Mouse (Mus musculus) limb, embryonic 15.5 days (tissue): Measurements from ENCODE around the gene E130208F15Rik. TPM values are rescaled to one million over a fixed set of nuclear protein-coding genes. Genes with fewer than 3 reads are reported as not detected.
A peak's percentile ranks its signal among the peaks of the same experiment; 100 is the strongest.

Experiments
- ATAC-seq: fragments of 200-750 bp; cut with Nextera tagmentation; 2 replicates; pipeline ENCODE4 v1.8.0; 2017; ENCODE audit warnings: low read depth, moderate TSS enrichment; ENCODE audit not compliant: insufficient number of reproducible peaks, low FRiP score, low TSS enrichment
- H3K27ac ChIP-seq: fragments of 300-500 bp; sonication (generic); 2 replicates; pipeline ENCODE4 v1.5.1; 2015; ENCODE audit warnings: moderate library complexity, mild to moderate bottlenecking, inconsistent platforms
- H3K27me3 ChIP-seq: fragments of 300-500 bp; sonication (generic); 2 replicates; pipeline ENCODE4 v1.6.1; 2015; ENCODE audit warnings: inconsistent platforms
- H3K36me3 ChIP-seq: fragments of 300-500 bp; sonication (generic); 2 replicates; pipeline ENCODE4 v1.6.1; 2015; ENCODE audit warnings: inconsistent platforms
- H3K4me1 ChIP-seq: fragments of 300-500 bp; sonication (generic); 2 replicates; pipeline ENCODE4 v1.6.1; 2015; ENCODE audit warnings: inconsistent platforms
- H3K4me2 ChIP-seq: fragments of 300-500 bp; sonication (generic); 2 replicates; pipeline ENCODE4 v1.6.1; 2015; ENCODE audit warnings: mild to moderate bottlenecking, inconsistent platforms
- H3K4me3 ChIP-seq: fragments of 300-500 bp; sonication (generic); 2 replicates; pipeline ENCODE4 v1.5.1; 2015; ENCODE audit warnings: mild to moderate bottlenecking, inconsistent platforms
- H3K9ac ChIP-seq: fragments of 300-500 bp; sonication (generic); 2 replicates; pipeline ENCODE4 v1.6.1; 2015; ENCODE audit warnings: inconsistent platforms
- H3K9me3 ChIP-seq: fragments of 300-500 bp; sonication (generic); 2 replicates; pipeline ENCODE4 v1.6.1; 2016; ENCODE audit warnings: inconsistent platforms
- WGBS: fragments of 180-500 bp; shearing (Covaris S2); methylation state at CpG from one replicate; pipeline ENCODE4 v1.1.7; 2015; 5-methylcytosine and 5-hydroxymethylcytosine counted together
- polyA plus RNA-seq: library from polyadenylated mRNA; unstranded; fragments of >200 nt; fragmentation: Nextera tagmentation; extraction: Ambion mirVana; gene quantifications from 2 replicates; pipeline ENCODE4 v1.2.1, GENCODE M21; 2015

E130208F15Rik gene
- polyA plus RNA-seq, 1 experiment from 2014 or later, result not detected

DNA sequence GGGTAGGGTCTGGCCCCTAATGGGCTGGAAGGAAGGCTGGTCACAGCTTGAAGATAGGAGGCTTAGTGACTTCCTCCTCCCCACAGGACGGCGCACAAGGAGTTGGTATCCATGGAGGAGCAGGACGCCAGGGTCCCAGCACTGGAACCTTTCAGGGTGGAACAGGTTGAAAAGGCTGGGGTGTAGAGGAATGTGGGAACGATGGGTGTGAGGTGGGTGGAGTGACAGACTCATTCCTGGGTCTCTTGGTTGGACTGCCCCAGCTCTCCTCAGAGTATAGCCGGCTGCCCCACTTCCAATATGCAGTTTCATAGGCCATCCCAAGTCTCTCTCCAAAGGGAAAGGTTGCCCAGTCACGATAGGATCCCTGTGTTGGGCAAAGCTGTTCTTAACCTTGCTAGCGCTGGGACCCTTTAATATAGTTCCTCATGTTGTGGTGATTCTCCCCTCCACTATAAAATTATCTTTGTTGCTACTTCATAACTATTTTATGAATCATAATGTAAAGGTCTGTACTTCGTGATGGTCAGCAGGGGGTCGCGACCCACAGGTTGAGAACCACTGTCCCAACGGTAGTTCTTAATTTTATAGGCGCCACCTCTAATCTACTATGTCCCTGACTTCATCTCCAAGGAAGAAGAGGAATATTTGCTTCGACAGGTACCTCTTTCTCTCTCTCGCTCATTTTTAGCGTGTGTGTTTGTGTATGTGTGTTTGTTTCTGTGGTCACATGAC lies 12.0 kb upstream of the E130208F15Rik start:
- no peaks in the 10 kb centered on the region for H3K9me3 ChIP-seq
- H3K27ac ChIP-seq, result peak overlapping the region; percentile 80; the same call in 1 of the 2 replicates
- H3K9ac ChIP-seq, result peak overlapping the region; percentile 61
- peak overlapping the region; percentile 68 for H3K4me3 ChIP-seq
- peak overlapping the region; percentile 87 for H3K4me2 ChIP-seq
- no peaks in the 10 kb centered on the region for H3K27me3 ChIP-seq
- ATAC-seq, result no peak
- H3K4me1 ChIP-seq, result peaks cover 26% of the 10 kb centered on the region
- peaks cover 35% of the 10 kb centered on the region for H3K36me3 ChIP-seq
- WGBS, result 58% methylated on average over 15 of the region's 15 CpGs

DNA sequence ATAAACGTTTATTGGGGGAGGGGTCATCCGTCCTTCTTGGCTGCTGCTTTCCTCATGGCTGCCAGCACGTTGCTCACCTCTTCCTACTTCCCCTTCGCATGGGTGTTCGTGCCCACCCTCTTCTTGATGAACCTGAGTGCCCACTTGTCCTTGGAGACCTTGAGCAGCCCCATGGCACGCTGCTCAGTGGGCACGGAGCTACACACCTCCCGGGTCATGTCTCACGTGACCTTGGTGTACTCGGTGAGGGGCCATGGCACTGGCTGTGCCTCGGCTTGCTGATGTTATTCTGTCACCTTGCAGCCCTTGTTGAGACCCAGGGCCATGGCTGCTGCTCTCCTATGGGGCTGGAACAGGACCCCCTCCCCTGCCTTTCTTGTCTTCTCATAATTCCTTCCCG lies 11.4 kb upstream of the E130208F15Rik start:
- H3K27ac ChIP-seq, result no peak overlapping the region
- H3K4me2 ChIP-seq, result no peak overlapping the region
- H3K9ac ChIP-seq, result no peak overlapping the region
- no peaks in the 10 kb centered on the region for H3K27me3 ChIP-seq
- no peak overlapping the region for H3K4me3 ChIP-seq
- peaks cover 31% of the 10 kb centered on the region for H3K4me1 ChIP-seq
- ATAC-seq, result no peak
- 88% methylated on average over 12 of the region's 12 CpGs for WGBS
- peaks cover 33% of the 10 kb centered on the region for H3K36me3 ChIP-seq
- H3K9me3 ChIP-seq, result no peaks in the 10 kb centered on the region

DNA sequence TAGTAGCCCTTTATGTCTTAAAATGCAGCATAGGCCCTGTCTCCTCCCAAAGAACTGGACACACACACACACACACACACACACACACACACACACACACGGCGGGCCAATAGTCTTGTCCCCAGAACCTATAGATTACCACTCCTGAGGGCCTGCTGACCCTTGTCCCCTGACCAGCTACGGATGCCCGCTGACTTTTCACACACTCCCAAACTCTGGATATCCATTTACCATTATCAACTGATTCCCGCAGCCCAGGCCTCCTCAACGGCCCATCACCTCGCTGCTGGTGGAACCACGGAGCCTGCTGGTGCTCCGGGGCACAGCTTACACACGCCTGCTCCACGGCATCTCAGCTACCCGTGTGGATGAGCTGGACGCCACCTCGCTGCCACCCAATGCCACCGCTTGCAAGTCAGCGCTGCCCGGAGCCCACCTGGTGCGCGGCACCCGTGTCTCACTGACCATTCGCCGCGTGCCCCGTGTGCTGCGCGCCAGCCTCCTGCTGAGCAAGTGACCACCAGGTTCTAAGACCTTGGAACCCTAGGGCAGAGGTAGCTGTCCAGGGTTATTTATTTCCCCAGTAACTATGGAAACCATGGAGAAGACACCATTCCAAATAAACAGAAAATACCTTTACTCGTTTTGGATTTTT lies 7.7 kb upstream of the E130208F15Rik start:
- 53% methylated on average over 27 of the region's 27 CpGs for WGBS
- no peak overlapping the region for H3K4me2 ChIP-seq

DNA sequence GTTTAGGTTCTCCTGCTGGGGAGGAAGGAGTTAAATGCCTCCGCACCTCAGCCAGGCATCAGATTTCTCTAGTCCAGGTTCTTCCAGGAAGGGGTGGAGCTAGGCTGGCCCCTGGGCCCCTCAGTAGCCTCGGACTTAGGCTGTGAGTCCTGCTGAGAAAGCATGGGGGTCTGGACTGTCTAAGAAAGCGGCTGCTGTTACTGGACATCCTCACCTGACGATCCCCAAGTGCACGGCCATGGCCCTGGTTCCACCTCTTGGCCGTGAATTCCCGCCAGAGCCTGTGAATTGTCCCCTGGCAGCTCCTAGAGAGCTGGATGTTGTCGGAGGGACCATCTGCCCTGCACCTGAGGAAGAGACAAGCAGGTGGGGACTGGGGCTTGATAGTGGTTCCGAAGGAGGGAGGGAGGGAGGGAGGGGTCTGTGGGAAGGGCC lies 6.8 kb upstream of the E130208F15Rik start, which contains the start of gene Syne4:
TSS of gene Syne4 (plus strand) at position 87 of the 435 bp plus-strand sequence.
- peaks cover 30% of the 10 kb centered on the region for H3K4me1 ChIP-seq
- peak within 1 kb of the TSS; percentile 50 for H3K4me2 ChIP-seq
- peaks cover 34% of the 10 kb centered on the region for H3K36me3 ChIP-seq
- ATAC-seq, result 0 out of 2 replicates have a peak, but pooled peaks have one; percentile 12
- peak within 1 kb of the TSS; percentile 43 for H3K4me3 ChIP-seq
- no peaks in the 10 kb centered on the region for H3K9me3 ChIP-seq
- WGBS, result 1% methylated on average over 9 of the region's 9 CpGs
- H3K27ac ChIP-seq, result peak within 1 kb of the TSS; percentile 48; the same call in 1 of the 2 replicates
- no peaks in the 10 kb centered on the region for H3K27me3 ChIP-seq
- H3K9ac ChIP-seq, result peak within 1 kb of the TSS; percentile 31; the same call in 1 of the 2 replicates

More for the DNA sequence above, 7.7 kb upstream of the E130208F15Rik start:
- no peak overlapping the region for H3K9ac ChIP-seq
- H3K4me3 ChIP-seq, result no peak overlapping the region
- H3K27me3 ChIP-seq, result no peaks in the 10 kb centered on the region
- no peak for ATAC-seq
- H3K4me1 ChIP-seq, result peaks cover 37% of the 10 kb centered on the region
- H3K27ac ChIP-seq, result no peak overlapping the region
- no peaks in the 10 kb centered on the region for H3K9me3 ChIP-seq
- peaks cover 30% of the 10 kb centered on the region for H3K36me3 ChIP-seq

DNA sequence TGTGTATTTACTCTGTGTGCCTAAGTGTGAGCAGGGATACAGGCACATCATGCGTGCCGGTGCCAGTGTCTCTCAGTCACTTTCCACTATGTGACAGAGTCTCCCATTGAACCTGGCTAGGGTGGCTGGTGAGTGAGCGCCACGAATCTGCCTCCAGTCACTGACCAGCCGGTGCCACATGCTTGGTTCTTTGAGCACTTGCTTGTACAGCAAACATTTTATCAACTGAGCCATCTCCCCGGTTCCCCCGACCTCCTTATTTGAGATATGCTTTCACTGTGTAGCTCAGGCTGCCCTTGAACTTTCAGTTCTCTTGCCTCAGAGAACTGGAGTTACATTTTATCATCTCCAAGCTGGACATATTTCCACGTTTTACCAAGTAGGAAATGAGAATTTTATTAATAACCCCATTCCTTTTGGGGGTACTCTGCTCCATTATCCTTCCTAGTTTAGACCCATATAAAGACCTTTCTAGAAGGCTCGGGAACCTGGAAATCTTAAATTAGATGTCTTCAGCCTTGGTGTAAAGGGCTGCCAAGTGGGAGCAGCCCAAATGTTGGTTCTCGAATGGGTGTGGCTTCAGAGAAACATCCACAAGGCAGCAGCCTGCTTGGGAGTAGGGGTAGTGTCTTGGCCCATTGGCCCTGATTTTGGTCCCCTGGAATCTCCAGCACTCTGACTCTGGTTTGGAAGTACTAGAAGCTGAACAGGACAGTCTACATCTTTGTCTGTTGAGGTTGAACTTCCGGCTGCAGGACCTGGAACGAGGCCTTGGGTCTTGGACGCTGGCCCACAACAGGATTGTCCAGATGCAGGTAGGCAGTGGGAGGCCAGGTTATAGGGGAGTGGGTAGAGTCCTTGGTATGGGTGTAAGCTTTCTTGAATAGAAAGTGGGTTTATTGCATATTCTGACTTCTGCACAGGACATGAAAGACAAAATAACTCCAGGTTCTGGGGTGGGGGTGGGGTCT lies 5.7 kb upstream of the E130208F15Rik start:
- no peak overlapping the region for H3K27ac ChIP-seq
- H3K36me3 ChIP-seq, result peaks cover 34% of the 10 kb centered on the region
- peak overlapping the region; percentile 43 for H3K4me3 ChIP-seq
- H3K4me1 ChIP-seq, result peaks cover 28% of the 10 kb centered on the region
- H3K9ac ChIP-seq, result 0 out of 2 replicates have a peak overlapping the region, but pooled peaks have one; percentile 31
- H3K27me3 ChIP-seq, result no peaks in the 10 kb centered on the region
- WGBS, result 71% methylated on average over 13 of the region's 13 CpGs
- peak overlapping the region; percentile 50; the same call in 1 of the 2 replicates for H3K4me2 ChIP-seq
- H3K9me3 ChIP-seq, result no peaks in the 10 kb centered on the region
- no peak for ATAC-seq

DNA sequence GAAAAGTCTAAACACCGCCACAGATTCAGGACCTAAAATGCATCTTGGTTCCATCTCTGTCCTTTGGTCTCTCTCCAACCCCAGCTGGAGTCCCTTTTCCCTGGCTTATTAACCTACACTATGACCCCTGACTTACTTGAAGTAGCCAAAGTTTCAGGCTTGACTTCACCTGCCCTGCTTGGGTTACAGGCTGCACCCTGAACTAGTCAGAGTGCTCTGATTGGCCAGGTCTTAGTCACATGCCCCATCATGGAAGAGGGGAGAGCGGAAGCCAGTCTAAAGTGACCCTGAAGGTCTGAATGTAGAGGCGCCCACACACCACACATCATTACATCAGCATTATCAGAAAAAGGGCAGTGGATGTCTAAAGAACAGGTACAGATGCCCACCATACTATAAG lies 3.4 kb upstream of the E130208F15Rik start:
- Histone ChIP-seq H3K27ac (no peak overlapping the region), H3K9ac (no peak overlapping the region), H3K4me3 (no peak overlapping the region), H3K36me3 (peaks cover 20% of the 10 kb centered on the region; the same call in 1 of the 2 replicates), H3K4me1 (peaks cover 41% of the 10 kb centered on the region), H3K9me3 (no peaks in the 10 kb centered on the region), H3K4me2 (no peak overlapping the region), H3K27me3 (no peaks in the 10 kb centered on the region)
- 88% methylated on average over 3 of the region's 3 CpGs for WGBS
- no peak for ATAC-seq

DNA sequence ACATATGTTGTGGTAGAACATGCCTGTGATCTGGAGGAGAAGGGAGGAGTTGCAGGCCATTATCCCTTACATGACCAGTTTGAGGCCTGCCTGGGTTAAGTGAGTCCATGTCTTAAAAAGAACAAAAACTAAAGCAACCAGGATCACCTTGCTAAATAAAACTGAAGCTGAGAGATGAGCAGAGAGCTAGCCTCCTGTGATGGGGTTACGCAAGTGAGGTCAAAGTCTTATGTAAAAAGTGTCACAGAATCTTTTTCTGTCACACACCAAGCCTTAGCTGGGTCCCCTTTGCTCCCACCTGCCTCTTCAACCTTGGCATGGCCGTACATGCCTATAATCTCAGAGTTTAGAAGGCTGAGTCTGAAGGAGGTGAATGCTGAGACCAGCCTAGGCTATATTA lies 594 bp upstream of the E130208F15Rik start:
- H3K27ac ChIP-seq, result 0 out of 2 replicates have a peak overlapping the region, but pooled peaks have one; percentile 87
- peak overlapping the region; percentile 74 for H3K4me2 ChIP-seq
- ATAC-seq, result no peak
- H3K36me3 ChIP-seq, result peaks cover 20% of the 10 kb centered on the region; the same call in 1 of the 2 replicates
- peaks cover 19% of the 10 kb centered on the region for H3K4me1 ChIP-seq
- 82% methylated on average over 2 of the region's 2 CpGs for WGBS
- peak overlapping the region; percentile 79 for H3K4me3 ChIP-seq
- no peaks in the 10 kb centered on the region for H3K27me3 ChIP-seq
- H3K9ac ChIP-seq, result no peak overlapping the region
- 0 out of 2 replicates have a peak, but pooled peaks cover 5% of the 10 kb centered on the region for H3K9me3 ChIP-seq

DNA sequence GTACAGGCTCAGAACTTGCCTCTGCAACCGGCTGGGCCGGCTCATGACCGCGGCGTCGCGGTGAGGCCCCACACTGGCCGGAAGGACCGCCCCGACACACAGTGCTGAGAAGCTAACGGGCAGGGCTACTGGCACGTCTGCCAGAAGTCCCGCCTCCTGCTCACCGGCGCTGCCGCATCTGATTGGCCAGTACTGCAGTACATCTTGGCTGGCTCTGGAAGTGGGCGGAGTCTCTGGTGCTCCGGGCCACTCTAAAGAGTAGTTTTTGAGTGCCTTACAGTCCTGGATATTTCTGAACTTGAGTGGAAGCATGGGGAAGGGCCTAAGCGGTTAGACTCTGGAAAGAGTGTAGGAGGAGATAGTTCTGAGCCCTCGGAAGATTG lies 736 bp downstream of the E130208F15Rik start:
- 0 out of 2 replicates have a peak, but pooled peaks cover 5% of the 10 kb centered on the region for H3K9me3 ChIP-seq
- H3K27ac ChIP-seq, result peak overlapping the region; percentile 87
- peak overlapping the region; percentile 71 for H3K9ac ChIP-seq
- peak overlapping the region; percentile 79 for H3K4me3 ChIP-seq
- H3K4me1 ChIP-seq, result peaks cover 17% of the 10 kb centered on the region
- under 1% methylated on average over 20 of the region's 20 CpGs for WGBS
- peak; percentile 99 for ATAC-seq
- H3K36me3 ChIP-seq, result peaks cover 12% of the 10 kb centered on the region; the same call in 1 of the 2 replicates
- peak overlapping the region; percentile 74 for H3K4me2 ChIP-seq
- H3K27me3 ChIP-seq, result 0 out of 2 replicates have a peak, but pooled peaks cover 4% of the 10 kb centered on the region

DNA sequence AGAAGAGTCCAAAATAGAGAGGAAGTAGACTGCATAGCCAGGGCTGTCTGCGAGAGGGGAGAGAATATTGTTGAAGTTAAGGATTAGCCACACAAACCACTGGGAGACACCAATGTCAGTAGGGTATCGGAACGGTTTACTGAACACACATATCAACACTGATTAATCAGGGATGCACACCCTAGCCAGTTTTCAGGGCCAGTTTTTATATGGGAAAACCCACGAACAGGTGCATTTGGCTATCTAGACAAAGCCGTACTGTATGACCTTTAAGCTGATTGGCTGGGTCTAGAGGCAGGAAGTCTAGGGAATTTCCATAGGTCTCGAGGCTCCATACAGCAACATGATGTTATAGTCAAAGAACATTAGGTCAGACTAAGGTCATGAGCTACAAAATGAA lies 1.3 kb downstream of the E130208F15Rik start:
- peak overlapping the region; percentile 74 for H3K4me2 ChIP-seq
- H3K9me3 ChIP-seq, result 0 out of 2 replicates have a peak, but pooled peaks cover 5% of the 10 kb centered on the region
- peaks cover 10% of the 10 kb centered on the region; the same call in 1 of the 2 replicates for H3K36me3 ChIP-seq
- peak overlapping the region; percentile 87 for H3K27ac ChIP-seq
- 40% methylated on average over 6 of the region's 6 CpGs for WGBS
- peak overlapping the region; percentile 23 for H3K9ac ChIP-seq
- ATAC-seq, result no peak
- H3K27me3 ChIP-seq, result 0 out of 2 replicates have a peak, but pooled peaks cover 4% of the 10 kb centered on the region
- peaks cover 17% of the 10 kb centered on the region for H3K4me1 ChIP-seq
- H3K4me3 ChIP-seq, result peak overlapping the region; percentile 79

DNA sequence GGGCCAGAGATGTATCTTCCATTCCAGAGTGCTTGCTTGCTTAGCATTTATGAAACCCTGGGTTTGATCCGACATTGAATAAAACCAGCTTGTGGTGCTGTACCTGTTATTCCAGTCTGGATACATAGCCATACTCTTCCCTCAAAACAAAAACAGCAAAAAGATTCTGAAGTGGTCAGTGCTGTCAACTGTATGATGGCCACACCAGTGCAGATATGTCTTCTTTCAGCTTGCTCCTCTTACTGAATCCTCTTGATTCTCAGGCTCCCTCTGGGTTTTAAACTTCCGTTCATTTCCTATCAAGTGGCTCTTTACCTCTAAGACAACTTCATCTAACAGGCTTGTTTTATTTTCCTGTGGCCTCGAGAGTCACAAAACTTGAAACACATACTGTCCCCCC lies 2.3 kb downstream of the E130208F15Rik start, which contains the start of gene Sdhaf1:
TSS of gene Sdhaf1 (minus strand) at position 101 of the 400 bp plus-strand sequence.
- Histone ChIP-seq H3K27me3 (0 out of 2 replicates have a peak, but pooled peaks cover 4% of the 10 kb centered on the region), H3K36me3 (0 out of 2 replicates have a peak, but pooled peaks cover 4% of the 10 kb centered on the region), H3K27ac (peak within 1 kb of the TSS; percentile 87), H3K9me3 (0 out of 2 replicates have a peak, but pooled peaks cover 5% of the 10 kb centered on the region), H3K4me3 (peak within 1 kb of the TSS; percentile 79), H3K9ac (peak within 1 kb of the TSS; percentile 23; the same call in 1 of the 2 replicates), H3K4me1 (peaks cover 17% of the 10 kb centered on the region), H3K4me2 (peak within 1 kb of the TSS; percentile 74)
- 70% methylated on average over 3 of the region's 3 CpGs for WGBS
- no peak for ATAC-seq
